Mouse (Mus musculus) C2C12 (cell line): ENCODE results near the gene Slc6a19. TPM values are rescaled to one million over a fixed set of nuclear protein-coding genes. Genes with fewer than 3 reads are reported as not detected.
"Not testable (repeated sequence)": the region's sequence is repeated elsewhere in the genome, so short reads cannot be mapped to it uniquely, and the experiment has no call there.

Source experiments
- H3K27me3 ChIP-seq: one replicate; pipeline ENCODE4 v1.6.1; 2011; ENCODE audit not compliant: control insufficient read depth, insufficient read depth, insufficient read length
- H3K36me3 ChIP-seq: one replicate; pipeline ENCODE4 v1.6.1; 2011; ENCODE audit not compliant: control insufficient read depth, insufficient read depth
- H3K4me3 ChIP-seq: one replicate; pipeline ENCODE4 v1.5.1; 2011; ENCODE audit warnings: mild to moderate bottlenecking, control low read depth; ENCODE audit not compliant: poor library complexity, insufficient read depth, severe bottlenecking
- H3K79me2 ChIP-seq: one replicate; pipeline ENCODE4 v1.6.1; 2011; ENCODE audit not compliant: control insufficient read depth, insufficient read depth
- H3K79me3 ChIP-seq: one replicate; pipeline ENCODE4 v1.6.1; 2011; ENCODE audit warnings: low read depth, control low read depth
- H3ac ChIP-seq: one replicate; pipeline ENCODE3; 2011; ENCODE audit warnings: low read depth; ENCODE audit not compliant: control insufficient read depth, insufficient read length
- CEBPB ChIP-seq: IDR thresholded peaks from one replicate; pipeline ENCODE4 v1.6.1; 2011; ENCODE audit warnings: low read depth, mild to moderate bottlenecking, control low read depth, moderate library complexity
- CTCF ChIP-seq: IDR thresholded peaks from one replicate; pipeline ENCODE4 v1.5.1; 2011; ENCODE audit not compliant: control insufficient read depth, insufficient read depth, insufficient read length
- FOSL1 ChIP-seq: IDR thresholded peaks from one replicate; pipeline ENCODE4 v1.8.0; 2011; ENCODE audit warnings: mild to moderate bottlenecking, low read length; ENCODE audit not compliant: poor library complexity, insufficient read depth, severe bottlenecking
- MAX ChIP-seq: IDR thresholded peaks from one replicate; pipeline ENCODE4 v1.6.1; 2011; ENCODE audit warnings: mild to moderate bottlenecking, control low read depth
- MYOD1 ChIP-seq: IDR thresholded peaks from one replicate; pipeline ENCODE4 v1.6.1; 2011; ENCODE audit warnings: low read depth; ENCODE audit not compliant: control insufficient read depth, insufficient read length
- MYOG ChIP-seq: IDR thresholded peaks from one replicate; pipeline ENCODE4 v1.6.1; 2011; ENCODE audit not compliant: control insufficient read depth, insufficient read length; ENCODE audit errors: extremely low read depth
- USF1 ChIP-seq: IDR thresholded peaks from one replicate; pipeline ENCODE4 v1.6.1; 2011; ENCODE audit warnings: low read depth, mild to moderate bottlenecking, control low read depth, moderate library complexity
- long read RNA-seq, 2 experiments: library from polyadenylated mRNA; unstranded; transcript quantifications; one replicate each; pipeline ENCODE4 v2.0.0; 2019 to 2020
- polyA plus RNA-seq: library from polyadenylated mRNA; unstranded; fragments of >200 nt; fragmentation: generic; extraction: Trizol; gene quantifications from one replicate; pipeline ENCODE4 v1.2.1, GENCODE M21; 2012; ENCODE audit warnings: missing spikeins

The Slc6a19 gene
- not detected for polyA plus RNA-seq
- long read RNA-seq, experiment 1 = 0 reads
- long read RNA-seq, experiment 2 = 0 reads

DNA sequence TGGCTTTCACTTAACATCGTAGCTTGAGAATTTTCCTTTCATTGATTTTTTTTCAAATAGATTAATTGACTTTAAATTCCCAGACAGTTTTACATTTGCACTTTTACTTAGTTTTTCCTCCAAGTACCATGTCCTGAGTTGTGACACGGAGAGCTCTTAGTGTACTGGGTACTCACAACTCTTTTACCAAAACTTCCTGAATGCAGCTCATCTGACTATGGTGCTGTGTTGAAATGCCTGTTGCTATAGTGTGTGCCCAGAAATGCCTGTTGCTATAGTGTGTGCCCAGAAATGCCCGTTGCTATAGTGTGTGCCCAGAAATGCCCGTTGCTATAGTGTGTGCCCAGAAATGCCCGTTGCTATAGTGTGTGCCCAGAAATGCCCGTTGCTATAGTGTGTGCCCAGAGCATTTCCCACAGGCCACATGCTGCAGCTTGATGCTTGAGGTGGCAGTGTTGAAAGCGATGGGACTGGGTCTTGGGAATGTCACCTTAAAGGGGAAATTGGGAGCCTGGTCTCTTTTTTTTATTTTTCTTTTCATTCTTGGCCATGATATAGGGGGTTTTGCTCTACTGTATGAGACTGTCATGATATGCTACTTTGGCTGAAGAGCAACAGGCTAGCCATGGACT is at the start of gene Slc6a19:
Slc6a19 (minus strand) TSS at position 172 of the 632 bp plus-strand sequence.
- TF ChIP-seq MYOD1 (no peak), CEBPB (no peak), CTCF (no peak), MYOG (no peak), USF1 (no peak), FOSL1 (no peak), MAX (no peak)
- Histone ChIP-seq H3K36me3 (no peaks in the 10 kb centered on the region), H3ac (no peak within 1 kb of the TSS), H3K79me3 (no peaks in the 10 kb centered on the region), H3K79me2 (no peaks in the 10 kb centered on the region), H3K27me3 (peaks cover 7% of the 10 kb centered on the region), H3K4me3 (no peak within 1 kb of the TSS)

- H3K79me3 ChIP-seq = no peaks in the 10 kb centered on the region
- H3K36me3 ChIP-seq = no peaks in the 10 kb centered on the region
- H3K27me3 ChIP-seq = no peaks in the 10 kb centered on the region
- TF ChIP-seq MAX (no peak), MYOG (no peak)
- no peak overlapping the region for H3K4me3 ChIP-seq
- H3ac ChIP-seq = no peak overlapping the region
- H3K79me2 ChIP-seq = no peaks in the 10 kb centered on the region
Measured at GRCm38 (mm10) chr13:73751284-73751683, 46.6 kb upstream of the Slc6a19 start.

DNA sequence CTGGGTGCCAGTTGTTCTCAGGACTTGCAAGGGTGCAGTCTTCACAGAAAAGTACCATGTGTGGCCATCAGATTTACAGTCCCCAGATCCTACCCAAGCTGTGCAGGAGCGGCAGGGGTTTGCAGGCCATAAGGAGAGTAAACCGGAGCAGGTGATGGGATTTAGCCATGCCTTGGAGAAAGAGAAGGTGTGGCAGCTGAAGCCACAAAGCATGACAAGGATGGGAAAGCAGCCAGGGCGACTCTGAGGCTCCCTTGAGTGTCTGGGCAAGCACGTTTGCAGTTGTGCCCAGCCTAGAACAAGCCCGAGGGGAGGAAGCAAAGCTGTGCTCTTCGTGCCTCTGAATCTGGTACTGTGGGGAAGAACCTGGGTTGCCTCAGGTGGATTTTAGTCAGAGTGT is 45.8 kb upstream of the Slc6a19 start:
- Histone ChIP-seq H3K79me2 (no peaks in the 10 kb centered on the region), H3K36me3 (no peaks in the 10 kb centered on the region), H3K4me3 (no peak overlapping the region), H3K27me3 (no peaks in the 10 kb centered on the region), H3ac (no peak overlapping the region), H3K79me3 (no peaks in the 10 kb centered on the region)
- TF ChIP-seq MAX (no peak), MYOD1 (peak; percentile 27)

DNA sequence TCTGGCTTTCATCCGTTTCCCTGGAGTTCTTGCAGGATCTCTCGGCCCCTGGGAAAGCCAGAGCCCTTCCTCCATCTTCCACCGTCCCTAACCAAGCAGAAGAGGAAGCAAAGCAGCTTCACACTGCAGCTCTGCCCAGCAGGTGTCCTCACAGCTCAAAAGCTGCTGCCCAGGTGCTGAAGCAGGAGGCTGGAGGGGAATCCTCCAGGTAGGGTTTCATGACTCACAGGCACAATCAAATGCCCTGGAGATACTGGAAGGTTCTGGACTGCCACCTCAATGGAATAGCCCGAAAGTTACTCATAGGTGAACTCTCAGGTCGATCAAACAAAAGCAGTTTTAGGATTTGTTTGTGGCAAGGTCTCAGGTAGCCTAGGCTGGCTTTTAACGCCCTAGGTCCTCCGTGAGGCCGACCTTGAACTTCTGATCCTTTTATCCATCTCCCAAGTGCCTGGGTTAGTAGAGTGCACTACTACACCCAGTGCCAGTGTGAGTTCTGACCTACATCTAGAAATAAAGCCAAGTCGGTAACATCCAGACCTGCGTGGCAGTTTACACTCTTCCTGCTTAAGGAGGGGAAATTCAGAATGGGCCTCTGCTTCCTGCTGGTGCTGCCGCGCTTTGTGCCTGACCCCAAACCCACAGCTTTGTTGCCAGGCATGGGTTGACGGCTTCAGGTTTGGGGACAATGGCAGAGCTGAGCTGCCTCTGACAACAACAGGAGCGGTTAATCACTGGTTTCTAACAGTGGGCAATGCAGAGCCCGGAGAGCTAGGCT is 44.2 kb upstream of the Slc6a19 start:
- TF ChIP-seq USF1 (no peak), FOSL1 (no peak), MYOG (no peak), CEBPB (no peak), CTCF (no peak), MAX (no peak), MYOD1 (no peak)
- Histone ChIP-seq H3K27me3 (no peaks in the 10 kb centered on the region), H3K79me3 (no peaks in the 10 kb centered on the region), H3K79me2 (no peaks in the 10 kb centered on the region), H3K36me3 (no peaks in the 10 kb centered on the region), H3ac (no peak overlapping the region), H3K4me3 (no peak overlapping the region)

GRCm38 (mm10) chr13:73743662-73744061 is 39.0 kb upstream of the Slc6a19 start:
- Histone ChIP-seq H3K4me3 (no peak overlapping the region), H3K27me3 (peaks cover 10% of the 10 kb centered on the region), H3K36me3 (no peaks in the 10 kb centered on the region), H3K79me3 (no peaks in the 10 kb centered on the region), H3ac (no peak overlapping the region), H3K79me2 (no peaks in the 10 kb centered on the region)
- TF ChIP-seq MAX = no peak
- no peak for TF ChIP-seq MYOG
- no peak for TF ChIP-seq CEBPB
- no peak for TF ChIP-seq CTCF
- no peak for TF ChIP-seq USF1
- TF ChIP-seq FOSL1 = no peak
- no peak for TF ChIP-seq MYOD1

DNA sequence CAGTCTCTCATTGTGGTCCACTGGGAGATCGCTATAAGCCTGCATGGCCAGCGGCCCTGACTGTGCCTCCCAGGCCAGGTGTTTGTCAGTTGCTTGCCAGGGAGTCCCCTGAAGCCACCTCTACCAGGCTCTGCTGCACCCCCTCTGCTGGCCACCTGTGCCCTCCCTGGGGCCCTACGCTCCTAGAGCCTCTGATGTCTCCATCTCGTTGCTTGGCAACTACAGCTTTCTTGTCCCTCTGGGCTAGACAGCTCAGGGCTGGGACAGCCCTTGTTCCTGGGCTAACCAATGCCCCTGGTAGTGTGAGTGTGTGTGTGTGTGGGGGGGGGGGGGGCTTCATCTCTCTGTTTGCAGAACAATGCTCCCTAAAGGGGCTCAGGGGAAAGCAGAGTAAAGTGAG is 38.3 kb upstream of the Slc6a19 start:
- H3K36me3 ChIP-seq = no peaks in the 10 kb centered on the region
- H3K79me2 ChIP-seq = no peaks in the 10 kb centered on the region
- no peaks in the 10 kb centered on the region for H3K79me3 ChIP-seq
- H3K4me3 ChIP-seq = no peak overlapping the region
- TF ChIP-seq CEBPB = no peak
- no peak for TF ChIP-seq FOSL1
- TF ChIP-seq MYOD1 = no peak
- no peak for TF ChIP-seq USF1
- no peak for TF ChIP-seq CTCF
- TF ChIP-seq MAX = no peak
- no peak for TF ChIP-seq MYOG
- peaks cover 10% of the 10 kb centered on the region for H3K27me3 ChIP-seq
- no peak overlapping the region for H3ac ChIP-seq

DNA sequence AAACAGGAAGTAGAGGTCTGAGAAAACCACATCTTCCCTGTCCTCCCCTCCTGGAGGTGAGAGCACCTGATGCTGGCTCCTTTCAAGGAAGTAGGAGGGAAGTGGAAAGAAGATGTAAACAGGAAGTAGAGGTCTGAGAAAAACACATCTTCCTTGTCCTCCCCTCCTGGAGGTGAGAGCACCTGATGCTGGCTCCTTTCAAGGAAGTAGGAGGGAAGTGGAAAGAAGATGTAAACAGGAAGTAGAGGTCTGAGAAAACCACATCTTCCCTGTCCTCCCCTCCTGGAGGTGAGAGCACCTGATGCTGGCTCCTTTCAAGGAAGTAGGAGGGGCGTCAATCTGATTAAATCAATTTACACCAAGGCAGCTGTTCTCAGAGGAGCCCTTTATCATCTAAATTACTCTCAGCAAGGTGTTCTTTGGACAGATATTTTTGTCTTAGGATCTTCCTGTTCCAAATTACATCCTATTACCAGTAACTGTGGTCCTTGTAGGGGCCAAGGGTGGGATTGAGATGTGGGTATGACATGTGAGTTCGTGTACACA is 35.8 kb upstream of the Slc6a19 start:
- not testable (repeated sequence) for H3K79me3 ChIP-seq, H3K4me3 ChIP-seq, H3K79me2 ChIP-seq, H3K27me3 ChIP-seq, H3K36me3 ChIP-seq, H3ac ChIP-seq
